Mouse (Mus musculus) erythroblast, embryonic 14.5 days (primary cell): ENCODE data around the gene Casp9.

Experiments used
- GATA1 ChIP-seq: IDR thresholded peaks from 2 replicates; pipeline ENCODE4 v1.6.1; 2012; ENCODE audit warnings: low read length, inconsistent platforms, mixed read lengths
- TAL1 ChIP-seq: IDR thresholded peaks from 3 replicates; pipeline ENCODE4 v1.6.1; 2012; ENCODE audit warnings: low read length, inconsistent platforms, mixed read lengths

GRCm38 (mm10) chr4:141861591-141862295, 68.3 kb downstream of the Casp9 start:
- no peak for TF ChIP-seq TAL1
- TF ChIP-seq GATA1 = no peak
